Comparison of ENCODE assay signal across 13 mouse cellular contexts in the genomic region with DNA sequence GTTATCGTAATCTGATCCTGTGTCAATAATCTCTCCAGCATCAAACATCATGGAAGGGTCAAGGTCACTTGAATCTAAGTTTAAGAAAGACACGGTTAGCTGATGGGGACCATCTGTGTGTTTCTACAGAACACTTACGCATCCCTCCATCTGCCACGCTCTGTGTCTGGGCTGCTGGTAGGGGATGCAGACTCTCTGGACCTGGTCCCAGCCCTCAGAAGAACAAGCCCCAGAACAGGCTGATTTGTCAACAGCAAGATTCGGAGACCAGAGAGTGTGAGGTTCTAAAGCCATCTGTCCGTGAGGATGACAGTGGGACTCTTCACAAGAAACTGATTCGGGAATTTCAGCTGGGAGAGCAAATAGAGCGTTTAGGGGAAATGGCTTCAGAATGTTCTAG.
"Had no signal": no experiment of that assay in that cellular context is flagged by ENCODE, and none has a peak within 500 bp of the region (broad histone marks: within the 10 kb centered on the region; RNA-seq: fewer than 3 reads in every experiment).

No protein-coding gene starts in this region.

- H3K4me2 ChIP-seq: kidney, embryonic 15.5 days; limb, embryonic 15.5 days; liver, embryonic 13.5 days; neural tube, embryonic 15.5 days had no signal

- H3K4me1 ChIP-seq: kidney, embryonic 15.5 days; limb, embryonic 15.5 days; liver, embryonic 13.5 days; neural tube, embryonic 15.5 days had no signal

- H3K27me3 ChIP-seq: kidney, embryonic 15.5 days; limb, embryonic 15.5 days; liver, embryonic 13.5 days; neural tube, embryonic 15.5 days had no signal

- H3K4me3 ChIP-seq: kidney, embryonic 15.5 days; limb, embryonic 15.5 days; liver, embryonic 13.5 days; myocyte; neural tube, embryonic 15.5 days had no signal

- H3K9me3 ChIP-seq: kidney, embryonic 15.5 days; limb, embryonic 15.5 days; liver, embryonic 13.5 days; neural tube, embryonic 15.5 days had no signal

- DNase-seq: kidney, adult 2 months; kidney, postnatal 14 days; liver, embryonic 13.5 days; liver, postnatal 0 days; midbrain, embryonic 14.5 days; right cerebral cortex, adult 18-20 months; right cerebral cortex, postnatal 25 days; thymus, postnatal 36 days had no signal

- H3K27ac ChIP-seq: kidney, embryonic 15.5 days; limb, embryonic 15.5 days; liver, embryonic 13.5 days; neural tube, embryonic 15.5 days had no signal

- H3K36me3 ChIP-seq: kidney, embryonic 15.5 days; limb, embryonic 15.5 days; liver, embryonic 13.5 days; neural tube, embryonic 15.5 days had no signal

- ATAC-seq: intestine, embryonic 16.5 days; liver, postnatal 0 days had no signal

- H3K9ac ChIP-seq: kidney, embryonic 15.5 days; limb, embryonic 15.5 days; liver, embryonic 13.5 days; liver, postnatal 0 days; neural tube, embryonic 15.5 days had no signal
